Mouse (Mus musculus) ES-E14 (cell line): ENCODE measurements around the gene Flywch2. TPM values are rescaled to one million over a fixed set of nuclear protein-coding genes. Genes with fewer than 3 reads are reported as not detected.

ENCODE experiments used
- DNase-seq: peaks from one replicate; pipeline ENCODE4 v3.0.0-alpha.2; 2013; ENCODE audit warnings: low read depth, low spot score
- H3K27ac ChIP-seq: 2 replicates; pipeline ENCODE4 v1.5.1; 2012; ENCODE audit warnings: low read depth, mild to moderate bottlenecking, low read length, moderate library complexity, mixed read lengths; ENCODE audit not compliant: poor library complexity, insufficient read depth, severe bottlenecking
- H3K36me3 ChIP-seq: 2 replicates; pipeline ENCODE4 v1.6.1; 2012; ENCODE audit warnings: mild to moderate bottlenecking, low read length, moderate library complexity, mixed read lengths; ENCODE audit not compliant: control insufficient read depth, poor library complexity, insufficient read depth, severe bottlenecking
- H3K4me1 ChIP-seq, 2 experiments: fragments of 150-350 bp in 1 of 2; sonication (generic) in 1 of 2; 2 replicates each; pipeline ENCODE4 v1.6.1; 2012; ENCODE audit warnings: low read length in 2 of 2, mild to moderate bottlenecking in 1 of 2, mixed read lengths in 1 of 2; ENCODE audit not compliant: control insufficient read depth in 2 of 2, insufficient read depth in 2 of 2, poor library complexity in 1 of 2
- H3K4me3 ChIP-seq, 2 experiments: fragments of 150-350 bp in 1 of 2; sonication (generic) in 1 of 2; 2 replicates each; pipeline ENCODE4 v1.5.1; 2012; ENCODE audit warnings: low read length in 2 of 2, low read depth in 1 of 2, mild to moderate bottlenecking in 1 of 2, mixed read lengths in 1 of 2; ENCODE audit not compliant: insufficient read depth in 1 of 2, poor library complexity in 1 of 2, severe bottlenecking in 1 of 2
- H3K9ac ChIP-seq: 2 replicates; pipeline ENCODE4 v1.6.1; 2012; ENCODE audit warnings: low read depth, mild to moderate bottlenecking, low read length, mixed read lengths; ENCODE audit not compliant: poor library complexity, insufficient read depth, severe bottlenecking
- H3K9me3 ChIP-seq: fragments of 150-350 bp; sonication (generic); 2 replicates; pipeline ENCODE4 v1.6.1; 2012; ENCODE audit warnings: low read depth, mild to moderate bottlenecking, low read length; ENCODE audit not compliant: control insufficient read depth, insufficient read depth
- CHD2 ChIP-seq: IDR thresholded peaks from 2 replicates; pipeline ENCODE4 v1.6.1; 2014; ENCODE audit warnings: mild to moderate bottlenecking, low read depth, low read length, inconsistent platforms
- HCFC1 ChIP-seq: IDR thresholded peaks from 2 replicates; pipeline ENCODE4 v1.6.1; 2012; ENCODE audit warnings: low read length, inconsistent platforms, borderline replicate concordance; ENCODE audit not compliant: insufficient read depth
- MAFK ChIP-seq: IDR thresholded peaks from 2 replicates; pipeline ENCODE4 v1.6.1; 2014; ENCODE audit warnings: mild to moderate bottlenecking, low read depth, low read length, inconsistent platforms; ENCODE audit not compliant: insufficient read depth
- ZC3H11A ChIP-seq: IDR thresholded peaks from 2 replicates; pipeline ENCODE4 v1.6.1; 2012; ENCODE audit warnings: low read depth, mild to moderate bottlenecking, inconsistent platforms, low read length, borderline replicate concordance
- ZNF384 ChIP-seq: IDR thresholded peaks from 2 replicates; pipeline ENCODE4 v1.6.1; 2012; ENCODE audit warnings: low read depth, low read length, inconsistent platforms
- in situ Hi-C, 2 experiments: fragments of 600-800 bp; cut with MboI; formaldehyde crosslinking; loops; one replicate each; pipeline ENCODE4 v1.15.1; 2025; ENCODE audit warnings: low sequenced_read_pairs in 2 of 2, inconsistent platforms in 1 of 2; ENCODE audit not compliant: unreplicated experiment in 2 of 2
- total RNA-seq: library from RNA; depleted of rRNA; stranded (reverse); fragments of 300-350 nt; gene quantifications from 2 replicates; pipeline ENCODE4 v1.2.3, GENCODE M21; 2012

Flywch2 gene
- total RNA-seq, 1 experiment, result 8.0 TPM

DNA sequence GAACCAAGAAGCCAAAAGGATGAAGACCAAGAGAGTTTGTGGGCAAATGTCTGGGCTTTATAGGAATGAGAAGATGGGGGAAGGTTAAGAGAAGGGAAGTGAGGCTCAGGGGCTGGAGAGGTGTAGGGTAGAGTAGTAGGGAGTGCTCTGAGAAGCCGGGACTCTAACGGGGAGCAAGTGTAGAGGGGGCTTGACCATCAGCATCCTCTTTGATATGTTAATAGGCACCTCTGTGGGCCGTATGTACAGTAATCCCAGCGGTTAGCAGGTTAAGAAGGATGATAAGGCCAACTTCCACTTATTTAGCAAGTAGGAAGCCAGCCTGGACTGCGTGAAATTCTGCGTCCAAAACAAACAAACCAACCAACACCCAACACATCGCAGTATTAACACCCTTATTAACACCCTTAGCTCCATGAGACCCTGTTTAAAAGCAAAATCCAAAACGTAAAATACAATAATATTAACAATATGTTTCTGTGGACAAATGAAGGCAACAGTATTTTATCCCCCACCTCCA lies 3.9 kb upstream of the Flywch2 start:
- peak overlapping the region; percentile 40; the same call in 1 of the 2 replicates for H3K27ac ChIP-seq
- TF ChIP-seq MAFK (no peak), ZNF384 (no peak), ZC3H11A (no peak), HCFC1 (no peak), CHD2 (no peak)
- peak overlapping the region; percentile 44 to 53; a peak in 3 of 4 replicates for H3K4me3 ChIP-seq
- H3K9me3 ChIP-seq, result no peaks in the 10 kb centered on the region
- peaks cover 2 to 12% of the 10 kb centered on the region in 2 experiments; a peak in 3 of 4 replicates for H3K4me1 ChIP-seq
- in situ Hi-C loops, result no loop called here
- H3K36me3 ChIP-seq, result no peaks in the 10 kb centered on the region
- peak; percentile 69 for DNase-seq
- peak overlapping the region; percentile 59; the same call in 1 of the 2 replicates for H3K9ac ChIP-seq

DNA sequence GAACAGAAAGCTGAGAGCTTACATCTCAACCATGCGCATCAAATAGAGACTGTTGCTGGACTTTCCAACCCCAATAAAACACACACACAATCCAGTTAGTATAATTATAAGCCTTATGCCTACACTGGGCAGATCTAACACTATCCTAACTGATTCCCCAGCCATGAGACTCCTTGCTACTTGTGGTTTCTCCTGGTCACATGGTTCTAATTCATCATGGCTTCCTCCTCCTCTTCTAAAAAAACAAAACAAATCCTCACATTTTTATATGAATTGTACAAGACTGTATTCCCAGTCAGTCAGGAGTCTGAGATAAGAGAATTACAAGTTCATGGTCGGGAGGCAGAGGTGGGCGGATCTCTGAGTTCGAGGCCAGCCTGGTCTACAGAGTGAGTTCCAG lies 3.1 kb upstream of the Flywch2 start:
- no peak for DNase-seq
- Histone ChIP-seq H3K36me3 (no peaks in the 10 kb centered on the region), H3K4me3 (no peak overlapping the region), H3K27ac (peak overlapping the region; percentile 60; the same call in 1 of the 2 replicates), H3K9ac (peak overlapping the region; percentile 1; the same call in 1 of the 2 replicates), H3K9me3 (no peaks in the 10 kb centered on the region), H3K4me1 (peaks cover 2 to 12% of the 10 kb centered on the region in 2 experiments; a peak in 3 of 4 replicates)
- TF ChIP-seq CHD2 (no peak), HCFC1 (no peak), ZNF384 (no peak), ZC3H11A (no peak), MAFK (no peak)
- in situ Hi-C loops, result no loop called here

- H3K9ac ChIP-seq, result peak overlapping the region; percentile 64
- in situ Hi-C loops, result no loop called here
Observed at GRCm38 (mm10) chr17:23786510-23786931, 640 bp upstream of the Flywch2 start.

GRCm38 (mm10) chr17:23783352-23783751 lies 2.5 kb downstream of the Flywch2 start:
- in situ Hi-C loops, result no loop called here
- H3K27ac ChIP-seq, result no peak overlapping the region
- DNase-seq, result no peak
- TF ChIP-seq HCFC1, result no peak
- TF ChIP-seq ZNF384, result no peak
- TF ChIP-seq CHD2, result no peak
- TF ChIP-seq ZC3H11A, result no peak
- TF ChIP-seq MAFK, result no peak
- H3K4me1 ChIP-seq, result peaks cover 0 to 12% of the 10 kb centered on the region in 2 experiments; a peak in 1 of 4 replicates
- H3K4me3 ChIP-seq, result no peak overlapping the region
- no peaks in the 10 kb centered on the region for H3K36me3 ChIP-seq
- no peaks in the 10 kb centered on the region for H3K9me3 ChIP-seq
- no peak overlapping the region for H3K9ac ChIP-seq

More at GRCm38 (mm10) chr17:23786510-23786931, 640 bp upstream of the Flywch2 start:
- H3K9me3 ChIP-seq, result no peaks in the 10 kb centered on the region
- peaks cover 2 to 10% of the 10 kb centered on the region in 2 experiments; a peak in 3 of 4 replicates for H3K4me1 ChIP-seq
- TF ChIP-seq ZNF384 (no peak), MAFK (no peak), HCFC1 (no peak)
- peak overlapping the region; percentile 63 to 80 for H3K4me3 ChIP-seq
- H3K27ac ChIP-seq, result peak overlapping the region; percentile 49
- H3K36me3 ChIP-seq, result no peaks in the 10 kb centered on the region
- no peak for DNase-seq
